Mouse (Mus musculus): ENCODE measurements around the gene Orc2. TPM values are rescaled to one million over a fixed set of nuclear protein-coding genes. Genes with fewer than 3 reads are reported as not detected.

Gene Orc2
- 31.7 and 33.3 TPM in 2 replicates for polyA plus RNA-seq (2015; fragmentation: Nextera tagmentation; extraction: Ambion mirVana)

DNA sequence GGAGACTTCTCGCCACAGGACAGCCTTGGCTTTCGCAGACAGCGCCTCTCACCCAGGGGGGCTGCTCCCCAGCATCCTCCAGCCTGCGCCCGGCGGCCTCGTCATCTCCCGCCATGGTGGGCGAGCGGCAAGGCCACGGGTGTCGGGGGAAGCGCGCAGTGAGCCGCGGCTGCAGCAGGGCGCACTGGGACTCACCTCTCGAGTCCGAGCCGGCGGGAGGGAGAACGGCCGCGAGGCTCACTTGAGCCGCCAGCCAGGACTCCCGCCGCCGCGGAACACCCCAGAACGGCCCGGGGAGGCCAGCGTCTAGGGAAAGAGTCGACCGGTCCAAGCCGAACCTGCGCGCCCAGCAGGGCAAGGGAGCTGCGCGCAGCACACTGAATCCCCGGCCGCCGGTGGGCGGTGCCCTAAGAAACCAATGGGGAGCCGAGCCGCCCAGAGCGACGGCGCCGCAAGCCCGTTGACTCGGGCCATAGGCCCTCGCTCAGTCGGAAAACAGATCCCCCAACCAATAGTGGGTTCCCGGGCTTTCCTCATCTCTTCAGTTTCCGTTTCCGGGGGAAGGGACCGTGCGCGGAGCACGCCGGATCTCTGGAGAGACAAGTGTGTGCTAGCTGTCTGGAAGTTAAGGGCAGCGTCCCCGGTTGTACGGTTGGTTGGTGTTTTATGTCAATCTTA is at the start of gene Orc2:
Gene Orc2, minus strand, starts transcription at position 533 of the 678 bp plus-strand sequence.
- ATAC-seq (replicated peaks; ENCODE audit: low FRiP score) = peak; percentile 100
- Histone ChIP-seq H3K27ac (peak within 1 kb of the TSS; percentile 91), H3K9ac (peak within 1 kb of the TSS; percentile 88), H3K27me3 (no peaks in the 10 kb centered on the region), H3K4me1 (peaks cover 14% of the 10 kb centered on the region), H3K4me2 (peak within 1 kb of the TSS; percentile 85), H3K9me3 (replicated peaks) (peaks cover 36% of the 10 kb centered on the region), H3K4me3 (replicated peaks) (peak within 1 kb of the TSS; percentile 94), H3K36me3 (peaks cover 31% of the 10 kb centered on the region)
- under 1% methylated on average over 61 of the region's 64 CpGs for WGBS

DNA sequence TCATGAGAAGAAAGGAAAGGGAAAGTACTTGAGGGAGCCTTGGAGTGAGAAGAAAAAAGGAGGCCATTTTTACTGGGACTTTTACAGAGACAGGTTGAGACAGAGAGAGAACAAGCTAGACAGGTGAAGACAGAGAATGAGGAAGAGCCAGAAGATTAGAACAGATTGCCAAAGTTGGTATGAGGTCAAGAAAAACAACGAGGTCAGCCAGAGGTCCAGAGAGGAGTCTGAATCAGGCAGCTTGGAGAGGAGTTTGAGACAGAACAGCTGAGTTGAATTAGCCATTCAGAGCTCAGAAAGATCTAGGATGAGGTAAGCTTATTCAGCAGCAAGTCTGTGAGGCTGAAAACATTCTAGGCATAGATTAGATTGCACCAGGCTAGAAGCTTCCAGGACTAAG is 36.5 kb upstream of the Orc2 start:
- Histone ChIP-seq H3K27ac (no peak overlapping the region), H3K36me3 (peaks cover 67% of the 10 kb centered on the region), H3K4me2 (no peak overlapping the region), H3K4me3 (replicated peaks) (no peak overlapping the region), H3K9me3 (replicated peaks) (no peaks in the 10 kb centered on the region), H3K9ac (no peak overlapping the region), H3K27me3 (no peaks in the 10 kb centered on the region), H3K4me1 (no peaks in the 10 kb centered on the region)
- ATAC-seq (replicated peaks; ENCODE audit: low FRiP score) = no peak
- 82% methylated on average over 1 of the region's 1 CpGs for WGBS

- ATAC-seq (replicated peaks; ENCODE audit: low FRiP score) = no peak
- no peaks in the 10 kb centered on the region for H3K27me3 ChIP-seq
- peaks cover 14% of the 10 kb centered on the region for H3K4me1 ChIP-seq
- no peak overlapping the region for H3K4me3 ChIP-seq (replicated peaks)
- no peak overlapping the region for H3K27ac ChIP-seq
- peaks cover 19% of the 10 kb centered on the region for H3K36me3 ChIP-seq
- peaks cover 40% of the 10 kb centered on the region for H3K9me3 ChIP-seq (replicated peaks)
- WGBS = 90% methylated on average over 3 of the region's 3 CpGs
- H3K4me2 ChIP-seq = no peak overlapping the region
- H3K9ac ChIP-seq = no peak overlapping the region
Observed at GRCm38 (mm10) chr1:58507249-58507648, 2.3 kb upstream of the Orc2 start.

GRCm38 (mm10) chr1:58503793-58504370 is 1.0 kb downstream of the Orc2 start:
- Histone ChIP-seq H3K4me3 (replicated peaks) (peak overlapping the region; percentile 94), H3K27me3 (no peaks in the 10 kb centered on the region), H3K27ac (peak overlapping the region; percentile 91), H3K4me2 (peak overlapping the region; percentile 85), H3K4me1 (peaks cover 14% of the 10 kb centered on the region), H3K9me3 (replicated peaks) (peaks cover 32% of the 10 kb centered on the region), H3K36me3 (peaks cover 40% of the 10 kb centered on the region), H3K9ac (peak overlapping the region; percentile 88)
- WGBS = 24% methylated on average over 9 of the region's 9 CpGs
- no peak; the same call in 1 of the 2 replicates for ATAC-seq (replicated peaks; ENCODE audit: low FRiP score)

DNA sequence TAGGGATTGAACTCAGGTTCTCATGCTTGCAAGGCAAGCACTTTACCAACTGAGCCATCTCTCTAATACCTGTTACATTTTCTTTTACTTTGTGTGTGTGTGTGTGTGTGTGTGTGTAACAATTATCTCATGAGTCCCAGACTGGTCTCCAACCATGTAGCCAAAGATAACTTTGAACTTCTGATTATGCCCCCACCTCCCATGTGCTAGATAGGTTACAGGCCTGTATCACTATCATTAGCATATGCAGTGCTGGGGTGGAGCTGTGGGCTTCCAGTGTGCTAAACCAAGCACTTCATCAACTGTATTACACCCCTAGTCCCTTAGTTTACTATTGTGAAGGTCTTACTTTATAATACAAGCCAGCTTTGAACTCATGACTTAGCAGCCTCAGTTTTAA is 1.8 kb downstream of the Orc2 start:
- Histone ChIP-seq H3K27ac (no peak overlapping the region), H3K4me2 (peak overlapping the region; percentile 85; the same call in 1 of the 2 replicates), H3K9ac (no peak overlapping the region), H3K4me3 (replicated peaks) (peak overlapping the region; percentile 94), H3K36me3 (peaks cover 43% of the 10 kb centered on the region), H3K4me1 (peaks cover 14% of the 10 kb centered on the region), H3K27me3 (no peaks in the 10 kb centered on the region), H3K9me3 (replicated peaks) (peaks cover 24% of the 10 kb centered on the region)
- no peak for ATAC-seq (replicated peaks; ENCODE audit: low FRiP score)

DNA sequence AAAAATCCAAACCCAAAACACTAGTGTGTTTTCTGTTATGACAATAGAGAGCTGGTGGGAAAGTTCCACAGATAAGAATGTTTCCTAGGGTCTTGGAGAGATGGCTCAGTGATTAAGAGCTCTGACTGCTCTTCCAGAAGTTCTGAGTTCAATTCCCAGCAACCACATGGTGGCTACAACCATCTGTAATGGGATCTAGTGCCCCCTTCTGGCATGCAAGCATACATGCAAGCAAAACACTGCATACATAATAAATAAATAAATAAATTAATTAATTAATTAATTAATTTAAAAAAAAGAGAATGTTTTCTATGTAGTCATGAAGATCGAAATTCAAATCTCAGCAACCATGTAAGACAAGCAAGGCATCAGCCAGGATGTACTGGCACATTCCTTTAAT is 6.2 kb downstream of the Orc2 start:
- ATAC-seq (replicated peaks; ENCODE audit: low FRiP score) = no peak
- peaks cover 10% of the 10 kb centered on the region for H3K4me1 ChIP-seq
- WGBS = 100% methylated on average over 1 of the region's 1 CpGs

GRCm38 (mm10) chr1:58497678-58498077 is 7.2 kb downstream of the Orc2 start:
- ATAC-seq (replicated peaks; ENCODE audit: low FRiP score) = no peak
- Histone ChIP-seq H3K4me1 (no peaks in the 10 kb centered on the region), H3K27ac (no peak overlapping the region), H3K36me3 (peaks cover 74% of the 10 kb centered on the region), H3K9ac (no peak overlapping the region), H3K9me3 (replicated peaks) (no peaks in the 10 kb centered on the region), H3K27me3 (no peaks in the 10 kb centered on the region), H3K4me2 (no peak overlapping the region), H3K4me3 (replicated peaks) (no peak overlapping the region)
- WGBS = 91% methylated on average over 4 of the region's 4 CpGs

More for the DNA sequence above, 6.2 kb downstream of the Orc2 start:
- H3K27me3 ChIP-seq = no peaks in the 10 kb centered on the region
- H3K4me3 ChIP-seq (replicated peaks) = no peak overlapping the region
- H3K36me3 ChIP-seq = peaks cover 67% of the 10 kb centered on the region
- H3K27ac ChIP-seq = no peak overlapping the region
- no peaks in the 10 kb centered on the region for H3K9me3 ChIP-seq (replicated peaks)
- no peak overlapping the region for H3K9ac ChIP-seq
- no peak overlapping the region for H3K4me2 ChIP-seq

DNA sequence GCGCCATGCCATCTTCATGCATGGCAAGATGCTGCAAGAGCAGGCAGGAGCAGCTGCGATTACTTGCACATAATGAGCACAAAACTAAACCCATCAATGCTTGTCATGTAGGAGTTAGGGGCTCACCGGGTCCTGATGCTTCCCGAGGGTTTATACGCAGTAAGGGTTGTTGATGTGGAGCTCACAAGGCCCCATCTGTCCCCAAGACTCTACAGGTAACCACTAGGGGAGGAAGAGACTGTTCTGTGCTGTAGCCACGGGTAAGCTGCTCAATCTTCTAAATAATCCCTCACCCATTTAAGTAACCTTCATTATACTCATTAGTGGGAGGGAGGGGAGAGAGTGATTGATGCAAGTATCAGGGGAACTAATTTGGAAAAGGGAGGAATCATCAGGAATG is 9.3 kb downstream of the Orc2 start:
- Histone ChIP-seq H3K27ac (no peak overlapping the region), H3K36me3 (peaks cover 92% of the 10 kb centered on the region), H3K4me3 (replicated peaks) (no peak overlapping the region), H3K4me1 (no peaks in the 10 kb centered on the region), H3K9me3 (replicated peaks) (no peaks in the 10 kb centered on the region), H3K4me2 (no peak overlapping the region), H3K9ac (no peak overlapping the region), H3K27me3 (no peaks in the 10 kb centered on the region)
- no peak for ATAC-seq (replicated peaks; ENCODE audit: low FRiP score)
- 97% methylated on average over 6 of the region's 6 CpGs for WGBS

GRCm38 (mm10) chr1:58482647-58483046 is 22.3 kb downstream of the Orc2 start:
- Histone ChIP-seq H3K36me3 (peaks cover 82% of the 10 kb centered on the region), H3K27ac (no peak overlapping the region), H3K9me3 (replicated peaks) (no peaks in the 10 kb centered on the region), H3K4me3 (replicated peaks) (no peak overlapping the region), H3K9ac (no peak overlapping the region), H3K27me3 (no peaks in the 10 kb centered on the region), H3K4me2 (no peak overlapping the region), H3K4me1 (no peaks in the 10 kb centered on the region)
- WGBS = 94% methylated on average over 4 of the region's 4 CpGs
- no peak for ATAC-seq (replicated peaks; ENCODE audit: low FRiP score)

- H3K4me1 ChIP-seq = no peaks in the 10 kb centered on the region
- H3K4me2 ChIP-seq = no peak overlapping the region
- H3K27ac ChIP-seq = no peak overlapping the region
- no peaks in the 10 kb centered on the region for H3K27me3 ChIP-seq
- no peaks in the 10 kb centered on the region for H3K9me3 ChIP-seq (replicated peaks)
- no peak overlapping the region for H3K9ac ChIP-seq
- H3K4me3 ChIP-seq (replicated peaks) = no peak overlapping the region
- ATAC-seq (replicated peaks; ENCODE audit: low FRiP score) = no peak
- H3K36me3 ChIP-seq = peaks cover 89% of the 10 kb centered on the region
- 93% methylated on average over 8 of the region's 8 CpGs for WGBS
Observed at GRCm38 (mm10) chr1:58475662-58476061, 29.2 kb downstream of the Orc2 start.

DNA sequence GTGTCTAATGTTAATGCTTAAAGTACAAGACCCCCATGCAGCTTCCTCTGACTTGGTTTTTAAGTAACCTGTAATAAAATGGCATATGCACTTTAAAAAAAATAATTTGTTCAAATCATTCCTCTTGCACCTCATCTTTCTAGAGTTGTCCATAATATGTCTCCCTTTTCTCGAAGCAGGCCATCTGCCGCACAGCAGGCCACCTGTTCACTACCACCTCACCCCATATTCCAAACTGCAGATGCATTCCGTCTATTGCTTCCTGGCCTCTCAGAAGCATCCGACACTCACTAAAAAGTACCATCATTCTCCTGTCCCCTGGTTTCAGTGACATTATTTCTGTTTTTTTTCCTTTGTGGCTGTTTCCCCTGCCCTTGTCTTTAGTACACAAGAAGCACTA is 39.3 kb downstream of the Orc2 start:
- Histone ChIP-seq H3K4me2 (no peak overlapping the region), H3K9me3 (replicated peaks) (no peaks in the 10 kb centered on the region), H3K4me3 (replicated peaks) (no peak overlapping the region), H3K4me1 (no peaks in the 10 kb centered on the region), H3K9ac (no peak overlapping the region), H3K27ac (no peak overlapping the region), H3K36me3 (peaks cover 86% of the 10 kb centered on the region), H3K27me3 (no peaks in the 10 kb centered on the region)
- no peak for ATAC-seq (replicated peaks; ENCODE audit: low FRiP score)
- WGBS = 97% methylated on average over 4 of the region's 4 CpGs

GRCm38 (mm10) chr1:58465042-58465441 is 39.9 kb downstream of the Orc2 start:
- Histone ChIP-seq H3K9ac (no peak overlapping the region), H3K4me1 (no peaks in the 10 kb centered on the region), H3K9me3 (replicated peaks) (no peaks in the 10 kb centered on the region), H3K27ac (no peak overlapping the region), H3K4me2 (no peak overlapping the region), H3K36me3 (peaks cover 86% of the 10 kb centered on the region), H3K4me3 (replicated peaks) (no peak overlapping the region), H3K27me3 (no peaks in the 10 kb centered on the region)
- ATAC-seq (replicated peaks; ENCODE audit: low FRiP score) = no peak
- 92% methylated on average over 4 of the region's 4 CpGs for WGBS
